Mouse (Mus musculus): ENCODE results near the gene Csf1. TPM values are rescaled to one million over a fixed set of nuclear protein-coding genes. Genes with fewer than 3 reads are reported as not detected.
"Not testable (repeated sequence)": the region's sequence is repeated elsewhere in the genome, so short reads cannot be mapped to it uniquely, and the experiment has no call there.

Csf1 gene
- polyA plus RNA-seq, 1 experiment from 2014 or later, result 10.7 TPM

DNA sequence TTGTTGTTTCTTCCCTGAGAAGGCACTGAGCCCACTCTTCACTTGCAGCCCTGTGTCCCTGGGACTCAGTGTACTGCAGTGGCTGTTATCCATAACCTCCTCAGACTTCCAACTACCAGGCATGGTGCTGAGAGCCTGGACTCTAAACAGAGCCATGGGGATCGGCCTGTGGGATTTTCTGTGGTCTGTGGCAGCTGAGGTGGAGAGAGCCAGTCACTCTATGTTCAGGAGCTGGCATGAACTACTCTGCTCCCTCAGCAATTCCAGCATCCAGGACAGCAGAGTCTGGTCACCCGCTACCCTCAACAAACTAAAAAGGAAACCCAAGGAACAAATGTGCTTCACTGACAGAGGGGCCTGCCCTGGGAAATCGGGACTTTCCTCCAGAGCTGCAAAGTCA is 20.8 kb downstream of the Csf1 start:
- Histone ChIP-seq H3K4me1 (replicated peaks; ENCODE audit: control insufficient read depth, insufficient read depth, low read length) (peaks cover 29% of the 10 kb centered on the region), H3K9ac (ENCODE audit: low read depth, low read length) (no peak overlapping the region), H3K27me3 (replicated peaks; ENCODE audit: control insufficient read depth, insufficient read depth, low read length) (no peaks in the 10 kb centered on the region), H3K4me3 (ENCODE audit: low read depth, low read length) (no peak overlapping the region), H3K27ac (ENCODE audit: low read depth, low read length) (peak overlapping the region; percentile 15; the same call in 1 of the 2 replicates), H3K9me3 (ENCODE audit: control insufficient read depth, low read length) (no peaks in the 10 kb centered on the region), H3K4me2 (no peak overlapping the region), H3K36me3 (ENCODE audit: control insufficient read depth, insufficient read depth, low read length) (no peaks in the 10 kb centered on the region)
- DNase-seq (ENCODE audit: low spot score) (no peak), ATAC-seq (replicated peaks; ENCODE audit: low FRiP score) (no peak)
- WGBS, result 81% methylated on average over 3 of the region's 3 CpGs

DNA sequence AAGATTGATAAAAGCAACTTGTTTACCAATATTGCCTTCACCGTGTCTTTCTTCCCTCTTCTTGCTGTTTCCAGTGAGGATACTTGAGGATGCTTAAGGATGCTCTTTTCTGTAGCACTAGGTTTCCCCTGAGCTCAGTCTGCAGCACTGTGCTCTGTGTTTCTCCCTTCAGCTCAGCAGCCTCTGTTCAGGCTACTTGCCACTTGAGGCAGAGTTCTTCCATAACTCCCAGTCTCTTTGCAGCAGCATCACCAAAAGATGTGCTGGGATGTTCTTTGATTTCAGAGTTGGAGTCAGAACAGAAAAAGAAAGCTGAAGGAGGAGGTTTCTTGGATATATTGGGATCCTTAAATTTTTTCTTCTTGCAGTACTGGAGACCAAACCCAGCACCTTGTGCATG is 21.6 kb downstream of the Csf1 start:
- no peak overlapping the region for H3K4me2 ChIP-seq
- no peaks in the 10 kb centered on the region for H3K27me3 ChIP-seq (replicated peaks; ENCODE audit: control insufficient read depth, insufficient read depth, low read length)
- H3K9ac ChIP-seq (ENCODE audit: low read depth, low read length), result no peak overlapping the region
- H3K36me3 ChIP-seq (ENCODE audit: control insufficient read depth, insufficient read depth, low read length), result no peaks in the 10 kb centered on the region
- 89% methylated on average over 1 of the region's 1 CpGs for WGBS
- H3K4me1 ChIP-seq (replicated peaks; ENCODE audit: control insufficient read depth, insufficient read depth, low read length), result peaks cover 23% of the 10 kb centered on the region
- no peak overlapping the region for H3K4me3 ChIP-seq (ENCODE audit: low read depth, low read length)
- DNase-seq (ENCODE audit: low spot score) (no peak), ATAC-seq (replicated peaks; ENCODE audit: low FRiP score) (no peak)
- H3K27ac ChIP-seq (ENCODE audit: low read depth, low read length), result no peak overlapping the region
- H3K9me3 ChIP-seq (ENCODE audit: control insufficient read depth, low read length), result no peaks in the 10 kb centered on the region

DNA sequence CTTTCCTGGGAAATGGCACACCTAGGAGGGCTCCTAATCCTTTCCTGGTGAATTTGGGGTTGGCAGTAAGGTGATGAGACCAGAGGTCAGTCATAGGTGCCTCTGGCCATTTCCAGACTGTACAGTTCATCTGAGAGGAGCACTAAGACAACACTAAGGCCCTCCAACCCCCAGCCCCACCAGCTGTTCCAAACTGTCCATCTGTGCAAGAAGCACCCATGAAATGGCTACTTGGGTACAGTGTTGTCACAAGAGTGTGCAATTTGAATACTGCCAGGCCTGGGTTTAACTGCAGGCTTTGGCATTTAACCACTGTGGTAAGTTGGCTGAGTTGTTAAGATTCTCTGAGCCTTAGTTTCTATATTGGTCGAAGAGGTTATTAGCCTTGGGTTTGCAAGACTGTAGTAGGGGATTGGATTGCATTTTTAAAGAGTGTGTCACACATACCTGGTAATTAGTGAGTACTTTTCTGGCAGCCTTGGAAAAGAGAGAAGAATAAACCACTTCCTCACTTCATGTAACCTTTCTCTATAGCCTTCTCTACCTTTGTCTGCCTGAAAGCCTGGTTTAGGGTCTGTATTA is 22.6 kb downstream of the Csf1 start:
- Histone ChIP-seq H3K4me2 (no peak overlapping the region), H3K27me3 (replicated peaks; ENCODE audit: control insufficient read depth, insufficient read depth, low read length) (no peaks in the 10 kb centered on the region), H3K36me3 (ENCODE audit: control insufficient read depth, insufficient read depth, low read length) (no peaks in the 10 kb centered on the region), H3K4me1 (replicated peaks; ENCODE audit: control insufficient read depth, insufficient read depth, low read length) (peaks cover 21% of the 10 kb centered on the region), H3K9ac (ENCODE audit: low read depth, low read length) (no peak overlapping the region), H3K9me3 (ENCODE audit: control insufficient read depth, low read length) (no peaks in the 10 kb centered on the region), H3K4me3 (ENCODE audit: low read depth, low read length) (no peak overlapping the region), H3K27ac (ENCODE audit: low read depth, low read length) (no peak overlapping the region)
- WGBS, result 66% methylated on average over 1 of the region's 1 CpGs
- DNase-seq (ENCODE audit: low spot score), result no peak
- ATAC-seq (replicated peaks; ENCODE audit: low FRiP score), result no peak

DNA sequence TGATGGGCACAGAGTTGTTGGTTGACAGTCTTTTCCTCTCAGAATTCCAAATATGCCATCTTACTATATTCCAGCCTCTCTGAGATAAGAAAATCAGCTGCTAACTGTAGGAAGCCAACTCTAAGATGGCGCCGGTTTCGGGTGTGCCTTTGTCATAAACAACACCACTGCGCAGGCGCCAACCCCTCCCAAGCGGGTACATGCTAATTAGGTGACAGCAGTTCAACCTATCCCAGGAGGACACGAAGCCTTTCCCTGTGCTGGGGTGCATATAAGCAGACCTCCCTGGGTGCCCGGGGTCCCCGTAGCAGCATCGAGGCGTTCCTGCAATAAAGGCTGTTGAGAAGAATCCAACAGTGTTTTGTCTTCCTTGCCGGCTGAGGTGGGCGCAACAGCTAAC is 24.6 kb downstream of the Csf1 start:
- 91% methylated on average over 13 of the region's 13 CpGs for WGBS

DNA sequence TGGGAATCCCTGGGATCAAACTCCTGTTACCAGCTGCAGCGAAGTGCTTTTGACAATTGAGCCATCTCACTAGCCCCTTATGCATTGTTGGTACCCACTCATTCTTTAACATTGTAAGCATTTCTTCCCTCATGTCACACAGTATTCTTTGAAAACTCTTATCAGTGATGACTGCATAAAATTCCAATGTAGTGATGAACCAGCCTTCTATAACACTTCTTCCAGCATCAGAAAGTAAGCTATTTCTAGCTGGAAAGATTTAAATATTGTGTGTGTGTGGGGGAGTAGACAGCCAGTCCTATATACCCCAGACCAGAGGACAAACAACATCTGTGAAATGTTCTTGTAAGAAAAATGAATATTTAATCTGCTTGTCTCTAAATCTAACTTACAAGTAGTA is 26.9 kb downstream of the Csf1 start:
- no peak overlapping the region for H3K9ac ChIP-seq (ENCODE audit: low read depth, low read length)
- H3K4me1 ChIP-seq (replicated peaks; ENCODE audit: control insufficient read depth, insufficient read depth, low read length), result no peaks in the 10 kb centered on the region
- H3K9me3 ChIP-seq (ENCODE audit: control insufficient read depth, low read length), result no peaks in the 10 kb centered on the region
- no peak for DNase-seq (ENCODE audit: low spot score)
- H3K36me3 ChIP-seq (ENCODE audit: control insufficient read depth, insufficient read depth, low read length), result no peaks in the 10 kb centered on the region
- WGBS, result 85% methylated on average over 1 of the region's 1 CpGs
- H3K27ac ChIP-seq (ENCODE audit: low read depth, low read length), result no peak overlapping the region
- no peak overlapping the region for H3K4me2 ChIP-seq
- no peaks in the 10 kb centered on the region for H3K27me3 ChIP-seq (replicated peaks; ENCODE audit: control insufficient read depth, insufficient read depth, low read length)
- no peak for ATAC-seq (replicated peaks; ENCODE audit: low FRiP score)
- H3K4me3 ChIP-seq (ENCODE audit: low read depth, low read length), result no peak overlapping the region

More for the DNA sequence above, 24.6 kb downstream of the Csf1 start:
- not testable (repeated sequence) for H3K4me1 ChIP-seq (replicated peaks; ENCODE audit: control insufficient read depth, insufficient read depth, low read length); H3K9me3 ChIP-seq (ENCODE audit: control insufficient read depth, low read length); H3K27ac ChIP-seq (ENCODE audit: low read depth, low read length); H3K9ac ChIP-seq (ENCODE audit: low read depth, low read length); ATAC-seq (replicated peaks; ENCODE audit: low FRiP score); H3K27me3 ChIP-seq (replicated peaks; ENCODE audit: control insufficient read depth, insufficient read depth, low read length); H3K4me3 ChIP-seq (ENCODE audit: low read depth, low read length); H3K4me2 ChIP-seq; DNase-seq (ENCODE audit: low spot score); H3K36me3 ChIP-seq (ENCODE audit: control insufficient read depth, insufficient read depth, low read length)

DNA sequence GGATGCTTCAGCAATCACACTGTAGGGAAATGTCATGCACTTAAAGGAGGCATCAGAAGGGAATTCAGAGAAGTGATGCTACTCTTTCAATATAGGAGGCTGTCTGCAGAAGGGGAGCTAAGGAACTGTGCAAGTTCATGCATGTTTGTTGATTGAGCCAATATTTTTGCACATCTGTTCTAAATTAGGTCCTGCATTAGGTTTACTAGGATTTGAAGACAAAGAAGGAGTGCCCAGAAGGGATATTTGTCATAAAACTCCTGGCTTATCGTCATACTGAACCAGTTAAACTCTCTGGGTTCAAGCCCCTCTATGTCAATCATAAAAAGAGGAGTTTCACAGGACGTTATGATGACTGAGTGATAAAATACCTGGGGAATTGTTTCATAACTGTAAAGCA is 30.0 kb downstream of the Csf1 start:
- Histone ChIP-seq H3K4me2 (no peak overlapping the region), H3K4me1 (replicated peaks; ENCODE audit: control insufficient read depth, insufficient read depth, low read length) (no peaks in the 10 kb centered on the region), H3K9me3 (ENCODE audit: control insufficient read depth, low read length) (no peaks in the 10 kb centered on the region), H3K27me3 (replicated peaks; ENCODE audit: control insufficient read depth, insufficient read depth, low read length) (no peaks in the 10 kb centered on the region), H3K36me3 (ENCODE audit: control insufficient read depth, insufficient read depth, low read length) (no peaks in the 10 kb centered on the region), H3K27ac (ENCODE audit: low read depth, low read length) (no peak overlapping the region), H3K9ac (ENCODE audit: low read depth, low read length) (no peak overlapping the region), H3K4me3 (ENCODE audit: low read depth, low read length) (no peak overlapping the region)
- ATAC-seq (replicated peaks; ENCODE audit: low FRiP score) (no peak), DNase-seq (ENCODE audit: low spot score) (no peak)
- 68% methylated on average over 2 of the region's 2 CpGs for WGBS

DNA sequence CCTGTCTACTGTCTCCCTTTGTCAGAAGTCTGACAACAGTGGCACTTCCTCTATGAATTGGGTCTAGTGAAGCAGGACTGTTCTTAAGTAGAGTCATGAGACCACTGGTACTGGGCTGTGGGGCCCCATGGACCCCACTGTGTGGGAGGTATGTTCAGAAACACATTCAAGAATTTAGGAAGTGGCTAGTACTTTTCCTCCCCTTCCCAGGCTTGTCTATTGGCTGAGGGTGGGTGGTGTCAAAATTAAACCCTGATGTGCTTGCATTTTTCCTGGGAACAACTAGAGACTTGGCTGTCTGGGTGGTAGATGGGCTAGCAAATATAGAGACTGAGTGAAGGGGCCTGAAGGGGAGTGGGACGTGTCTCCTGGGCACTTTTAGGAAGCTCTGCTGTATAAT is 31.8 kb downstream of the Csf1 start:
- Histone ChIP-seq H3K4me1 (replicated peaks; ENCODE audit: control insufficient read depth, insufficient read depth, low read length) (no peaks in the 10 kb centered on the region), H3K4me3 (ENCODE audit: low read depth, low read length) (no peak overlapping the region), H3K9me3 (ENCODE audit: control insufficient read depth, low read length) (no peaks in the 10 kb centered on the region), H3K4me2 (no peak overlapping the region), H3K27me3 (replicated peaks; ENCODE audit: control insufficient read depth, insufficient read depth, low read length) (no peaks in the 10 kb centered on the region), H3K27ac (ENCODE audit: low read depth, low read length) (no peak overlapping the region), H3K36me3 (ENCODE audit: control insufficient read depth, insufficient read depth, low read length) (no peaks in the 10 kb centered on the region), H3K9ac (ENCODE audit: low read depth, low read length) (no peak overlapping the region)
- 57% methylated on average over 1 of the region's 1 CpGs for WGBS
- DNase-seq (ENCODE audit: low spot score) (no peak), ATAC-seq (replicated peaks; ENCODE audit: low FRiP score) (no peak)

DNA sequence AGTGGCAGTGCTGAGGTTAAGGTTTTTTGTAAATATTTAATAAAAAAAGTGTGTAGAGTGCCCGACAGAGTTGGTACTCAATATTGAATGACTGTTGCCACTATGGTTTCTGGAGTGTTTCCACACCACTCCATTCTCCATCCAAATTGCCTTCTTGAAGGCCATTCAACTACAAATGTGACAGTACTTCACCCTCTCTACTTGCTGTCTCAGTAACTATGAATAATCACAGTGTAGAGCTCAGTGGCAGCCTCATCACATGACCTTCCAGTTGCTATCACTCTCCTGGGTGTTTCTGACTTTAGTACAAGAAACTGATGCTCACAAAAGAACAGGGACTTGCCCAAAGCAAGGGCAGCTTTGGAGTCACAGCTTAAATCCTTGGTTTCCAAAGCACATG is 44.3 kb downstream of the Csf1 start:
- no peaks in the 10 kb centered on the region for H3K27me3 ChIP-seq (replicated peaks; ENCODE audit: control insufficient read depth, insufficient read depth, low read length)
- H3K9me3 ChIP-seq (ENCODE audit: control insufficient read depth, low read length), result no peaks in the 10 kb centered on the region
- ATAC-seq (replicated peaks; ENCODE audit: low FRiP score) (no peak), DNase-seq (ENCODE audit: low spot score) (no peak)
- H3K36me3 ChIP-seq (ENCODE audit: control insufficient read depth, insufficient read depth, low read length), result no peaks in the 10 kb centered on the region
- H3K27ac ChIP-seq (ENCODE audit: low read depth, low read length), result no peak overlapping the region
- no peak overlapping the region for H3K4me2 ChIP-seq
- WGBS, result 71% methylated on average over 1 of the region's 1 CpGs
- H3K4me1 ChIP-seq (replicated peaks; ENCODE audit: control insufficient read depth, insufficient read depth, low read length), result no peaks in the 10 kb centered on the region
- no peak overlapping the region for H3K9ac ChIP-seq (ENCODE audit: low read depth, low read length)
- no peak overlapping the region for H3K4me3 ChIP-seq (ENCODE audit: low read depth, low read length)

DNA sequence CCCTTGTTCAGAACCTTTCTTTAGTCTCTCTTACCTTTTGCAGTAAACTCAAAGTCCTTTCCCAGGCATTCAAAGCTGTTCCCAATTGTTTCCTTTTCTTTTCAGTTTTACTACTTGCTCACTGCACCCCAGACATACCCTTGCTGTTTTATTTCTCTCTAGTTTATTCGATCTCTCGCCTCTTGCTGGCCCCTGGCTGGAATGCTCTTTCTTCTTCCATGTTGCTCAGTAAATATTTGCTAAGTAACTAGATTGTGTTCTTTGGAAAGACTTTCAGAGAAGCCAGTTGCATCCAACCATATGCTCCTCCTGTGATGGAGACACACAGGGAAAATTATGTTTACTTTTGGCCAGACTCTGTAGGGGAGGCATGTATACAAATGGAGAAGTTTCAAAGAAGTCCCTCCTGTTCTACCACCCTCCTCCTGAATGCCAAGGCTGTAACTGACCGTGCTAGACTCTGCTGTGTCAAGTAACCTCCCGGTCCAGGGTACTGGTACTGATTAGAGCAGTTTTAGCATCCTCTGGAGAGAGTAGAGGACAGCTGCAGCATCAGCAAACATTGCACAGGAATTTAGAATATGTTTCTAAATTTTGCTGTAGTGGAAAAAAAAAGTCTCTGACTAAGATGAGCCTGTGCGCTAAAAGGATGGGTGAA is 45.9 kb downstream of the Csf1 start:
- H3K9me3 ChIP-seq (ENCODE audit: control insufficient read depth, low read length), result no peaks in the 10 kb centered on the region
- H3K9ac ChIP-seq (ENCODE audit: low read depth, low read length), result no peak overlapping the region
- WGBS, result 59% methylated on average over 5 of the region's 5 CpGs
- no peaks in the 10 kb centered on the region for H3K27me3 ChIP-seq (replicated peaks; ENCODE audit: control insufficient read depth, insufficient read depth, low read length)
- ATAC-seq (replicated peaks; ENCODE audit: low FRiP score) (no peak), DNase-seq (ENCODE audit: low spot score) (no peak)
- H3K4me2 ChIP-seq, result no peak overlapping the region
- no peaks in the 10 kb centered on the region for H3K36me3 ChIP-seq (ENCODE audit: control insufficient read depth, insufficient read depth, low read length)
- no peaks in the 10 kb centered on the region for H3K4me1 ChIP-seq (replicated peaks; ENCODE audit: control insufficient read depth, insufficient read depth, low read length)
- H3K4me3 ChIP-seq (ENCODE audit: low read depth, low read length), result no peak overlapping the region
- H3K27ac ChIP-seq (ENCODE audit: low read depth, low read length), result no peak overlapping the region
